10 mouse cellular contexts compared by ENCODE assay signal in the genomic region with DNA sequence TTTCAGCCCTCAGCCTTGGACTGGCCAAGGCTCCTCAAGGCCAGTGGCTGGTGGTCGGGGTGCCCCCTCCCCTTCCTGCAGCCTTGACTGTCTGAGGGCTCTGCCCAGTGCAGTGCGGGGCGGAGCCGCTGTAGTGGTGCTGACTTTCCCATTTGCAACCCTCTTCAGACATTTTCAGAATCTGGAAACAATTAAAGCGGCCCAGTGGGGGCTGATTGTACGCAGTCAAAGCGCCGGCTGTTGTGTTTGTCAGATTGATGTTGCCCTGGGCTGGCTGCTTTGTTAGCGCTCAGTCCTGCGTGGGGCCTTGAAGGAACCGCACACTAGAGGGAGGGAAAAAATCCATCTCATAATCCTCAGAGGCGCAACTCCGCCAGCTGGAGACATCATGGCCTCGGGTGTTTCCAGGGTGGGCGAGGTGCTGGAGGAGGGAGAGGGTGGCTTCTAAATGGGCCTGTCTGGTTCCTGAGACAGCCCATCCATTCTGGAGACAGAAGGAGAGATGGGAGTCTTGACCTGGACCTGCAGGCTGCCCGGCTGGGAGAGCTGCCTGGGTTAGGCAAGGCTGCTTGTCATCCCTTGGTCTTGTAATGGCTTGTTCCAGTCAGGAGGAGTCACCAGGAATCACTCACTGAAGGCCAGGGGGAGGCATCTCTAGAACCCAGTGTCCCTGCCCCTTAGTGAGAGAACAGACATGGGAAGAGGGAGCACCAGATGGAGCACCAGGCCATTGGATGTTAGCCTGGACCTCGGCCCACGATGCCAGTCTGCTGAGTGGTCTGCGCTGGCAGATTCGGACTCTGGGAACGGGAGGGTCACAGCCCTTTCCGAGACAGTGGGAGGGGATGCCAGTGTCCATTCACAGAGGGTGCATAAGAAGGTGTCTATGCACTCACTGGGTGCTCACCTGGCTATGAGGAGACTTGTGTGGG.
DNase-seq lines count a peak whose midpoint lies in the region; ATAC-seq lines count a peak whose summit lies in the region.
"Had no signal": no experiment of that assay in that cellular context is flagged by ENCODE, and none has a peak within 500 bp of the region (broad histone marks: within the 10 kb centered on the region; RNA-seq: fewer than 3 reads in every experiment).

No protein-coding gene starts in this region.

- WGBS in forebrain, embryonic 16.5 days, result 26% methylated on average over 22 of the region's 22 CpGs
- WGBS in midbrain, embryonic 10.5 days, result 31% methylated on average over 22 of the region's 22 CpGs
- WGBS in heart, embryonic 12.5 days, result 61% methylated on average over 22 of the region's 22 CpGs

- peaks cover 68% of the 10 kb centered on the region for H3K4me1 ChIP-seq in forebrain, embryonic 16.5 days (replicated peaks; ENCODE audit: control insufficient read depth, insufficient read depth, low read length)
- peaks cover 89% of the 10 kb centered on the region for H3K4me1 ChIP-seq in midbrain, embryonic 10.5 days
- peaks cover 64% of the 10 kb centered on the region for H3K4me1 ChIP-seq in heart, embryonic 12.5 days (replicated peaks)

- ATAC-seq in forebrain, embryonic 16.5 days, result peak; percentile 30; the same call in 1 of the 2 replicates
- ATAC-seq in heart, embryonic 12.5 days (ENCODE audit: insufficient number of reproducible peaks, low FRiP score), result no peak

- H3K4me3 ChIP-seq in forebrain, embryonic 16.5 days (replicated peaks; ENCODE audit: low read length), result no peak overlapping the region
- H3K4me3 ChIP-seq in midbrain, embryonic 10.5 days, result peak overlapping the region; percentile 27
- H3K4me3 ChIP-seq in heart, embryonic 12.5 days, result no peak overlapping the region
- H3K4me3 ChIP-seq: liver, embryonic 15.5 days had no signal

- H3K36me3 ChIP-seq in forebrain, embryonic 16.5 days (ENCODE audit: control insufficient read depth, insufficient read depth), result no peaks in the 10 kb centered on the region
- no peaks in the 10 kb centered on the region for H3K36me3 ChIP-seq in midbrain, embryonic 10.5 days
- no peaks in the 10 kb centered on the region for H3K36me3 ChIP-seq in heart, embryonic 12.5 days
- H3K36me3 ChIP-seq: liver, embryonic 15.5 days had no signal

- no peaks in the 10 kb centered on the region for H3K9me3 ChIP-seq in forebrain, embryonic 16.5 days (ENCODE audit: control insufficient read depth, low read length)
- no peaks in the 10 kb centered on the region for H3K9me3 ChIP-seq in midbrain, embryonic 10.5 days (replicated peaks)
- no peaks in the 10 kb centered on the region for H3K9me3 ChIP-seq in heart, embryonic 12.5 days (replicated peaks)
- H3K9me3 ChIP-seq: liver, embryonic 15.5 days had no signal

- peak overlapping the region; percentile 65 for H3K27ac ChIP-seq in forebrain, embryonic 16.5 days (ENCODE audit: low read length)
- H3K27ac ChIP-seq in midbrain, embryonic 10.5 days (replicated peaks), result peak overlapping the region; percentile 85
- H3K27ac ChIP-seq in heart, embryonic 12.5 days (ENCODE audit: poor library complexity, severe bottlenecking), result no peak overlapping the region
- H3K27ac ChIP-seq: liver, embryonic 15.5 days had no signal

- DNase-seq in cerebellum, postnatal 10 days, result peak; percentile 62 to 71
- no peak for DNase-seq in cerebellum, adult 11-12 months
- peak; percentile 46 for DNase-seq in ES-CJ7 (ENCODE audit: low read depth, low spot score)
- peak; percentile 65 for DNase-seq in midbrain, embryonic 10.5 days (ENCODE audit: low spot score)
- DNase-seq in cerebellum, postnatal 36 days, result no peak
- no peak for DNase-seq in adrenal gland, adult 18-20 months (ENCODE audit: low spot score in 2 of 2)
- DNase-seq: heart, adult 11 months had no signal

- no peaks in the 10 kb centered on the region for H3K27me3 ChIP-seq in forebrain, embryonic 16.5 days (replicated peaks; ENCODE audit: control insufficient read depth, insufficient read depth, low read length)
- peaks cover 51% of the 10 kb centered on the region for H3K27me3 ChIP-seq in midbrain, embryonic 10.5 days (ENCODE audit: low read depth, poor library complexity, severe bottlenecking)
- no peaks in the 10 kb centered on the region for H3K27me3 ChIP-seq in heart, embryonic 12.5 days (replicated peaks)
- H3K27me3 ChIP-seq: liver, embryonic 15.5 days had no signal

- peak overlapping the region; percentile 42; the same call in 1 of the 2 replicates for H3K9ac ChIP-seq in forebrain, embryonic 16.5 days (replicated peaks; ENCODE audit: low read depth, low read length)
- H3K9ac ChIP-seq in heart, embryonic 12.5 days, result no peak overlapping the region
- H3K9ac ChIP-seq: liver, embryonic 15.5 days had no signal

- H3K4me2 ChIP-seq in forebrain, embryonic 16.5 days (ENCODE audit: low read length), result no peak overlapping the region
- H3K4me2 ChIP-seq in heart, embryonic 12.5 days, result no peak overlapping the region
- H3K4me2 ChIP-seq: liver, embryonic 15.5 days had no signal

Comparison
In these comparisons a context has a peak if more than half of its experiments do, and no peak if none do; other contexts are left out.
1. DNase-seq: peak in cerebellum, postnatal 10 days (2 of 2), ES-CJ7 (single experiment) and midbrain, embryonic 10.5 days (single experiment); none in cerebellum, adult 11-12 months (single experiment), cerebellum, postnatal 36 days (0 of 2) and adrenal gland, adult 18-20 months (0 of 2).